In the genomic region with DNA sequence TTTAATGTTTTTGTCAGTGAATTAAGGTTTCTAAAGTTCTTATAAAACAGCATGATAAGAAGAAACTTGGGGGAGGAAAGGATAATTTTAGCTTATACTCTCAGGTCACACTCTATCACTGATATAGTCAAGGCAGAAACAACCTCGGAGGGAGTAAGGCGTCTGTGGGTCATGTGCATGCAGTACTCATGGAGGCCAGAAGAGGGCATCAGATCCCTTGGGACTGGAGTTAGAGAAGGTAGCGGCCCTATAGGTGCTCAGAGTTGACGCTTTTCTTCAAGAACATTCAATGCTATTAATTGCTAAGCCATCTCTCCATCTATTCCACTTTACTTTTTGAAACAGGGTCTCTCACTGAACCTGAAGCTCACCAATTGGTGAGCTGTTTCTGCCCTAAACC, we compare ENCODE assay signal across 10 mouse cellular contexts. TPM values are rescaled to one million over a fixed set of nuclear protein-coding genes. Genes with fewer than 3 reads are reported as not detected.
DNase-seq lines count a peak whose midpoint lies in the region; ATAC-seq lines count a peak whose summit lies in the region.
"Had no signal": no experiment of that assay in that cellular context is flagged by ENCODE, and none has a peak within 500 bp of the region (broad histone marks: within the 10 kb centered on the region; RNA-seq: fewer than 3 reads in every experiment).

No protein-coding gene starts in this region.

- no peaks in the 10 kb centered on the region for H3K9me3 ChIP-seq in kidney, embryonic 14.5 days (ENCODE audit: control insufficient read depth, low read length)
- no peaks in the 10 kb centered on the region for H3K9me3 ChIP-seq in limb, embryonic 11.5 days (ENCODE audit: control insufficient read depth, low read length)
- H3K9me3 ChIP-seq in neural tube, embryonic 11.5 days (ENCODE audit: control insufficient read depth, low read length): no peaks in the 10 kb centered on the region
- H3K9me3 ChIP-seq: embryonic facial prominence, embryonic 15.5 days had no signal

- H3K4me2 ChIP-seq in kidney, embryonic 14.5 days (replicated peaks; ENCODE audit: low read depth, low read length): no peak overlapping the region
- no peak overlapping the region for H3K4me2 ChIP-seq in limb, embryonic 11.5 days (ENCODE audit: low read depth, severe bottlenecking)
- no peak overlapping the region for H3K4me2 ChIP-seq in neural tube, embryonic 11.5 days (ENCODE audit: low read depth)
- H3K4me2 ChIP-seq: embryonic facial prominence, embryonic 15.5 days had no signal

- H3K27ac ChIP-seq in kidney, embryonic 14.5 days (ENCODE audit: low read depth, low read length): no peak overlapping the region
- H3K27ac ChIP-seq in limb, embryonic 11.5 days (replicated peaks; ENCODE audit: low read depth, low read length): no peak overlapping the region
- no peak overlapping the region for H3K27ac ChIP-seq in neural tube, embryonic 11.5 days (ENCODE audit: low read depth, low read length)
- H3K27ac ChIP-seq: embryonic facial prominence, embryonic 15.5 days had no signal

- ATAC-seq in kidney, embryonic 14.5 days (ENCODE audit: low FRiP score, low TSS enrichment): peak; percentile 89
- no peak for ATAC-seq in limb, embryonic 11.5 days (ENCODE audit: insufficient number of reproducible peaks, low FRiP score, low TSS enrichment, low read depth)
- ATAC-seq in neural tube, embryonic 11.5 days (ENCODE audit: insufficient read depth, low FRiP score, low TSS enrichment): 0 out of 2 replicates have a peak, but pooled peaks have one; percentile 45

- H3K9ac ChIP-seq in kidney, embryonic 14.5 days (ENCODE audit: low read depth, low read length): no peak overlapping the region
- no peak overlapping the region for H3K9ac ChIP-seq in limb, embryonic 11.5 days (ENCODE audit: low read length)
- H3K9ac ChIP-seq in neural tube, embryonic 11.5 days (ENCODE audit: low read length): no peak overlapping the region
- H3K9ac ChIP-seq: embryonic facial prominence, embryonic 15.5 days had no signal

- H3K4me3 ChIP-seq in kidney, embryonic 14.5 days (ENCODE audit: low read length): no peak overlapping the region
- no peak overlapping the region for H3K4me3 ChIP-seq in limb, embryonic 11.5 days (ENCODE audit: low read depth, low read length)
- H3K4me3 ChIP-seq in neural tube, embryonic 11.5 days (ENCODE audit: low read depth, low read length): no peak overlapping the region
- H3K4me3 ChIP-seq: embryonic facial prominence, embryonic 15.5 days; myocyte had no signal

- WGBS in kidney, embryonic 14.5 days: 7% methylated on average over 4 of the region's 4 CpGs
- WGBS in limb, embryonic 11.5 days: 10% methylated on average over 4 of the region's 4 CpGs
- 11% methylated on average over 4 of the region's 4 CpGs for WGBS in neural tube, embryonic 11.5 days

- no peaks in the 10 kb centered on the region for H3K36me3 ChIP-seq in kidney, embryonic 14.5 days (ENCODE audit: control insufficient read depth, insufficient read depth, low read length)
- H3K36me3 ChIP-seq in limb, embryonic 11.5 days (ENCODE audit: control insufficient read depth, insufficient read depth, low read length): no peaks in the 10 kb centered on the region
- no peaks in the 10 kb centered on the region for H3K36me3 ChIP-seq in neural tube, embryonic 11.5 days (ENCODE audit: control insufficient read depth, insufficient read depth, low read length)
- H3K36me3 ChIP-seq: embryonic facial prominence, embryonic 15.5 days had no signal

- peak; percentile 83 for DNase-seq in 3T3-L1 (ENCODE audit: low read depth, low spot score)
- peak; percentile 75 for DNase-seq in NIH3T3 (ENCODE audit: low read depth)
- DNase-seq in cerebellum, postnatal 14 days: peak; percentile 85 to 92
- DNase-seq in frontal cortex, postnatal 25 days (ENCODE audit: low spot score in 2 of 2): peak; percentile 66 to 81
- peak; percentile 81 for DNase-seq in limb, embryonic 11.5 days (ENCODE audit: low spot score)
- DNase-seq in neural tube, embryonic 11.5 days (ENCODE audit: low spot score): peak; percentile 44
- DNase-seq in urinary bladder, adult 2 months (ENCODE audit: low spot score): peak; percentile 31

- H3K27me3 ChIP-seq in kidney, embryonic 14.5 days (ENCODE audit: control insufficient read depth, insufficient read depth, low read length): no peaks in the 10 kb centered on the region
- no peaks in the 10 kb centered on the region for H3K27me3 ChIP-seq in limb, embryonic 11.5 days (ENCODE audit: control insufficient read depth, insufficient read depth, low read length)
- H3K27me3 ChIP-seq in neural tube, embryonic 11.5 days (ENCODE audit: control insufficient read depth, insufficient read depth, low read length): no peaks in the 10 kb centered on the region
- H3K27me3 ChIP-seq: embryonic facial prominence, embryonic 15.5 days had no signal

- H3K4me1 ChIP-seq in kidney, embryonic 14.5 days (ENCODE audit: control insufficient read depth, insufficient read depth, low read length): no peaks in the 10 kb centered on the region
- H3K4me1 ChIP-seq in limb, embryonic 11.5 days (ENCODE audit: control insufficient read depth, insufficient read depth, low read length): no peaks in the 10 kb centered on the region
- H3K4me1 ChIP-seq in neural tube, embryonic 11.5 days (ENCODE audit: control insufficient read depth, insufficient read depth, low read length): no peaks in the 10 kb centered on the region
- H3K4me1 ChIP-seq: embryonic facial prominence, embryonic 15.5 days had no signal

RNA-seq across cellular contexts. Expression of a gene that starts 19.8 kb away (rescaled TPM):
- not detected in 2 replicates for polyA plus RNA-seq in kidney, embryonic 14.5 days (2014; fragmentation: Nextera tagmentation; extraction: Ambion mirVana)
- polyA plus RNA-seq in limb, embryonic 11.5 days (2014; fragmentation: Nextera tagmentation; extraction: Ambion mirVana): not detected in 2 replicates
- not detected in 2 replicates for polyA plus RNA-seq in neural tube, embryonic 11.5 days (2014; fragmentation: Nextera tagmentation; extraction: Ambion mirVana)
- polyA plus RNA-seq in urinary bladder, adult 2 months (2012; rRNA removed): not detected in 2 replicates
- polyA plus RNA-seq: embryonic facial prominence, embryonic 15.5 days; myocyte had no signal

RNA-seq across cellular contexts. Expression of a gene that starts 22.2 kb away (rescaled TPM):
- 6.9 and 12.0 TPM in 2 replicates for polyA plus RNA-seq in kidney, embryonic 14.5 days (2014; fragmentation: Nextera tagmentation; extraction: Ambion mirVana)
- polyA plus RNA-seq in limb, embryonic 11.5 days (2014; fragmentation: Nextera tagmentation; extraction: Ambion mirVana): 2.6 and 3.3 TPM in 2 replicates
- 1.6 and 1.7 TPM in 2 replicates for polyA plus RNA-seq in neural tube, embryonic 11.5 days (2014; fragmentation: Nextera tagmentation; extraction: Ambion mirVana)
- polyA plus RNA-seq in urinary bladder, adult 2 months (2012; rRNA removed): 1.9 and 2.5 TPM in 2 replicates

Comparison
In these comparisons a context has a peak if more than half of its experiments do, and no peak if none do; other contexts are left out.
1. DNase-seq: peak in every context shown above with its lines; median percentile 88 in cerebellum, postnatal 14 days; 83 in 3T3-L1; 81 in limb, embryonic 11.5 days; 75 in NIH3T3; 74 in frontal cortex, postnatal 25 days; 44 in neural tube, embryonic 11.5 days; 31 in urinary bladder, adult 2 months.